Mouse (Mus musculus) C2C12 (cell line): Measurements from ENCODE around the gene Nup85.

Source experiments
- CTCF ChIP-seq: IDR thresholded peaks from one replicate; pipeline ENCODE4 v1.5.1; 2011; ENCODE audit not compliant: control insufficient read depth, insufficient read depth, insufficient read length
- MAX ChIP-seq: IDR thresholded peaks from one replicate; pipeline ENCODE4 v1.6.1; 2011; ENCODE audit warnings: mild to moderate bottlenecking, control low read depth
- MYOD1 ChIP-seq: IDR thresholded peaks from one replicate; pipeline ENCODE4 v1.6.1; 2011; ENCODE audit warnings: low read depth; ENCODE audit not compliant: control insufficient read depth, insufficient read length
- MYOG ChIP-seq: IDR thresholded peaks from one replicate; pipeline ENCODE4 v1.6.1; 2011; ENCODE audit not compliant: control insufficient read depth, insufficient read length; ENCODE audit errors: extremely low read depth
- USF1 ChIP-seq: IDR thresholded peaks from one replicate; pipeline ENCODE4 v1.6.1; 2011; ENCODE audit warnings: low read depth, mild to moderate bottlenecking, control low read depth, moderate library complexity

DNA sequence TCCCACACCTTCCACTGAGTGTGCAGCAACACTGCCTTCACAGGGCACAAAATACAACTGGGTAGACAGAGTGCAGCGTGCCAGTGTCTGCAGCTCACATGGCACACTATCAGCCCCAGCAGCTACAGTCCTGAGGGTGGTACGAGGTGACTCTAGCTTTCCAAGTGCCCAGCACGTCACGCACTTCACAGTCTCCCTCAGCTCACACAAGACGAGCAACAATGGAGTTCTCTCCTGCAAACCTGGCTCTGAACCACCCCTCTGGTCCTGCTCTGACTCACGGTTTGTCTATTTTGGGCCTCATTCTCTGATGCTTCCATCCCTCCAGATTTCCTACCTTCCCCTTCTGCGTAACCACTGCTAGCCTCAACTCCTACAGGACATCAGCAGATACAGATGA, 35.5 kb downstream of the Nup85 start:
- no peak for TF ChIP-seq CTCF
- TF ChIP-seq MAX = no peak
- TF ChIP-seq USF1 = no peak
- no peak for TF ChIP-seq MYOG
- no peak for TF ChIP-seq MYOD1
